Mouse (Mus musculus): ENCODE data around the gene Pappa2. TPM values are rescaled to one million over a fixed set of nuclear protein-coding genes. Genes with fewer than 3 reads are reported as not detected.

Gene Pappa2
- polyA plus RNA-seq, 1 experiment from 2014 or later: 1.8 TPM

DNA sequence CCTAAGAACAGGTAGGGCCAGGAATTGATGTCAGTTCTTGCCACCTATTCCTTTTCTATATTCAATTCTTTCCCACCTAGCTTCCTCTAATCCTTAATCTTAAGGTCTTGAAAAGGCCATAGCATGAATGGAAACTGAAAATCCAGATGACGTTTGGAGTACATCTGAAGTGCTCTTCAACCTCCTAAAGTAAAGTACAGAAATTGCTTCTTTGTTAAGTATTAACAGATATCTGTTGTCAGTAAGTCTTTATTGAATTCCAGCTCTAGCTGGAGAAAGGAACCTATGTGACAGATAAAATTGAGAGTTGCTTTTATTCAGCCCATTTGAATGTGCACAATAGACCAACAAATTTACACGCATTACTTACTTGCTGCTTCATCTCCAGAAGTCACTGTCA, 280.1 kb downstream of the Pappa2 start:
- Histone ChIP-seq H3K4me2 (no peak overlapping the region), H3K9me3 (no peaks in the 10 kb centered on the region), H3K9ac (replicated peaks) (no peak overlapping the region), H3K4me3 (replicated peaks) (no peak overlapping the region), H3K36me3 (no peaks in the 10 kb centered on the region), H3K27ac (no peak overlapping the region), H3K4me1 (replicated peaks) (no peaks in the 10 kb centered on the region), H3K27me3 (no peaks in the 10 kb centered on the region)
- no peak for ATAC-seq (ENCODE audit: insufficient number of reproducible peaks, insufficient read depth, low FRiP score, low TSS enrichment, low read depth)
- 82% methylated on average over 2 of the region's 2 CpGs for WGBS

DNA sequence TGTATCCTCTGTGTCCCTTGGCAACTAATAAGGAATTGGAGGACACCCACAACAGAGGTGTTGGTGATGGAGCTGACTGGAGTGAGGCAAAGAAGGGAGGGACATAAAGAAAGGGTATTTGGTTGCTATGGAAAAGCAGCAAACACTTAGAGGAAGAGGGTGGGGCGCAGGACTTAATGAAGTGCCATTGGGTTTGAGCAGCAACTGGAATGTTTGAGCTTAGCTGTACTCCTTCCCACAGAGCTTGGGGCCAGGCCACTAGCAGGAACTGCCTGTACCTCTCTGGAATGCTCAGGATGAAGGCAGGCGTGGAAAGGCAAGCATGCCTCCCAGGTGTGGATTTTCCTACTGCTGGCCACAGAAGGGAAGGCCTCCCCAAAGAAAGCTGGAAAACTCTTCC, 281.0 kb downstream of the Pappa2 start:
- Histone ChIP-seq H3K4me1 (replicated peaks) (no peaks in the 10 kb centered on the region), H3K27ac (no peak overlapping the region), H3K9ac (replicated peaks) (no peak overlapping the region), H3K27me3 (no peaks in the 10 kb centered on the region), H3K4me3 (replicated peaks) (no peak overlapping the region), H3K4me2 (no peak overlapping the region), H3K36me3 (no peaks in the 10 kb centered on the region), H3K9me3 (no peaks in the 10 kb centered on the region)
- ATAC-seq (ENCODE audit: insufficient number of reproducible peaks, insufficient read depth, low FRiP score, low TSS enrichment, low read depth): no peak
- 80% methylated on average over 2 of the region's 2 CpGs for WGBS

DNA sequence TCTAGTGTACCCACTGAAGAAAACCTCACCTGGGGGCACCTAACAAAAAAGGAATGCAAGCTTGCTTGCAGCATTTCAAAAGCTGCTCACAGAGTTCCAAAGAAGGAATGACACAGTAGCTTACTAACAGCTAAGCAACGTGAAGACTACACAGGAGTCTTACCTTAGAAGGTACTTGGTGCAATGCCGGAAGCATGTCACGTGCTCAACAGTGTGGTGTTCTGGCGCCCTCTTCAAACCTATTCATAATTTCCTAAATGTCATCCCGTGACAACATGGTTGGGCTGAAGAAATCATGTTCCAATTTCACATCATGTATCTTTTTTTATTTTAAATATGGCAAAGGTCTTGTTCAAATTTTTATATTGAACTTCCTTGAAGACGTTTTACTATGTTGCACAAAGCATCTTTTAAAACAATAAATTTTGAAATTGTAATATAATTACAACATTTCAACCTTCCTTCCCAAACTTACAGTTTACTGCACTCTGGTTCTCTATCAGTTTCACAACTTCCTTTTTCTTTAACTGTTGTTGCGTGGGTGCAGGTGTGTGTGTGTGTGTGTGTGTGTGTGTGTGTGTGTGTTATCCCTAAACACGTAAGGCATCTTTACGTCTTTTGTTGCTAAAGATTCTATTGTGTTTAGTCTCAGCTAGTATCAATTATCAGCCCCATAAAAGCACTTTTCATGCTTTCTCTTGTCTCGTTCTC, 282.3 kb downstream of the Pappa2 start:
- H3K9ac ChIP-seq (replicated peaks): no peak overlapping the region
- no peaks in the 10 kb centered on the region for H3K36me3 ChIP-seq
- WGBS: 89% methylated on average over 10 of the region's 10 CpGs
- H3K27me3 ChIP-seq: no peaks in the 10 kb centered on the region
- no peak overlapping the region for H3K4me2 ChIP-seq
- ATAC-seq (ENCODE audit: insufficient number of reproducible peaks, insufficient read depth, low FRiP score, low TSS enrichment, low read depth): no peak
- no peak overlapping the region for H3K27ac ChIP-seq
- no peak overlapping the region for H3K4me3 ChIP-seq (replicated peaks)
- no peaks in the 10 kb centered on the region for H3K9me3 ChIP-seq
- no peaks in the 10 kb centered on the region for H3K4me1 ChIP-seq (replicated peaks)

DNA sequence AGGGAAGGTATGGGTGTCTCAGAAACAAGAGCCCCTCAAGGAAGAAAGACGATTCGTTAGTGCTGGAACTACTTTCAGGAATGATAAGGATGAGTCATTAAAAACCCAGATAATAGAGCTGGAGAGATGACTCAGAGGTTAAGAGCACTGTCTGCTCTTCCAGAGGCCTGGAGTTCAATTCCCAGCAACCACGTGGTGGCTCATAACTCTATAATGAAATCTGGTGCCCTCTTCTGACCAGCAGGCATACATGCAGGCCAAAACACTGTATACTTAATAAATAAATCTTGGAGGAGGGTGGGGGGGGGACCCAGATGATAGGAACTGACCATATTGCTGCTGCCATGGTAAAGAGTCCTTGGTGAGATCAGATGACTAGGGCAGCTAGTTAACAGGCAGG, 282.9 kb downstream of the Pappa2 start:
- Histone ChIP-seq H3K9me3 (no peaks in the 10 kb centered on the region), H3K36me3 (no peaks in the 10 kb centered on the region), H3K4me1 (replicated peaks) (no peaks in the 10 kb centered on the region), H3K4me2 (no peak overlapping the region), H3K9ac (replicated peaks) (no peak overlapping the region), H3K4me3 (replicated peaks) (no peak overlapping the region), H3K27me3 (no peaks in the 10 kb centered on the region), H3K27ac (no peak overlapping the region)
- 78% methylated on average over 3 of the region's 3 CpGs for WGBS
- no peak for ATAC-seq (ENCODE audit: insufficient number of reproducible peaks, insufficient read depth, low FRiP score, low TSS enrichment, low read depth)

DNA sequence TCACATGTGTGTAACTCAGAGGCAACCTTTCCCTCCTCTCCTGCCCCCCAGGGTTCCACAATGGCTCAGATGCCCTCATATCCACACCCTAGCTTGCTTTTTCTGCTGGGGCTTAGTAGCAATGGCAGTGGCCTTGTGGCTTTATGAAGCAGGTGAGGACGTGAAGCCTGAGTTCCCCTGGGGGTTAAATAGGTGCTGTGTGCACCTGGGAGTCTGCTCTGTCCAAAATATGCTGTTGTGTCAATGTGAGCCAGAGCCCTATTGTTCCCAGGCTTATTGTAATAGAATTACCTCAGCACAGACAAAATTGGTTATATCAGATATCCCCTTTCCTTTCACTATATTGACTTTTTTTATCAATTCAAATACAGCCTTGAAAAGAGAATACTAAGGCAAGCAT, 292.6 kb downstream of the Pappa2 start:
- H3K4me2 ChIP-seq: no peak overlapping the region
- no peaks in the 10 kb centered on the region for H3K27me3 ChIP-seq
- no peak overlapping the region for H3K27ac ChIP-seq
- H3K9ac ChIP-seq (replicated peaks): no peak overlapping the region
- H3K9me3 ChIP-seq: no peaks in the 10 kb centered on the region
- no peaks in the 10 kb centered on the region for H3K36me3 ChIP-seq
- ATAC-seq (ENCODE audit: insufficient number of reproducible peaks, insufficient read depth, low FRiP score, low TSS enrichment, low read depth): no peak
- H3K4me1 ChIP-seq (replicated peaks): no peaks in the 10 kb centered on the region
- 48% methylated on average over 1 of the region's 1 CpGs for WGBS
- H3K4me3 ChIP-seq (replicated peaks): no peak overlapping the region

DNA sequence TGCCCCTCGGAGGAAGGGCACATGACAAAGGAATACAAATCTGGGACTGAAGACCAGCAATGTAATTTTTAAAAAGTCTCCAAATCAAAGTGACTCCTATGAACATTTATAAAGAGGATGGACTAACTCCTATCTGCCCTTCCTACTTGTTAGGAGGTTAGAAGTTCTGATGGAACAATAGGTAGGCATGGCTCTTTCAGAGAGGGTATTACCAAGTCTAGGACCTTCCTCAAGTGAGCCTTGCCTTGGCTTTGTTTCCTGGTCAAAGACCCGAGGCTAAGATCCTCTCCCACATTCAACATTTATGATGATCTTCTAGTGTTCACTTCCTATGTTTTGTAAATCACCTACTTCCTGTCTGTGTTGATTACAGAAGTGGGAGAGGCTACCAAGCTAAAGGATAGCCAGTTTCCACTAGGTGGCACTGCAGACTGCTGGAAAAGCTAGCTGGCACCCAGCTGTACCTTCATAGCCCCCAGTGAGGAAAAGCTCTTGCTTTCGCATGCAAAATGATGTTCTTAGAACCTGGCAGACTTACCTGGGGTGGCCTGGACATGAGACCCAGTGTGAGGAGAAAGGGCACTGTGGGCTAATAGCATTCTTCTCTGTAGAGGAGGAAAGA, 310.2 kb downstream of the Pappa2 start:
- Histone ChIP-seq H3K9me3 (no peaks in the 10 kb centered on the region), H3K27ac (no peak overlapping the region), H3K27me3 (0 out of 2 replicates have a peak, but pooled peaks cover 3% of the 10 kb centered on the region), H3K36me3 (no peaks in the 10 kb centered on the region), H3K4me3 (replicated peaks) (no peak overlapping the region), H3K4me2 (no peak overlapping the region), H3K4me1 (replicated peaks) (no peaks in the 10 kb centered on the region), H3K9ac (replicated peaks) (no peak overlapping the region)
- no peak; the same call in 1 of the 2 replicates for ATAC-seq (ENCODE audit: insufficient number of reproducible peaks, insufficient read depth, low FRiP score, low TSS enrichment, low read depth)
- 39% methylated on average over 3 of the region's 3 CpGs for WGBS

DNA sequence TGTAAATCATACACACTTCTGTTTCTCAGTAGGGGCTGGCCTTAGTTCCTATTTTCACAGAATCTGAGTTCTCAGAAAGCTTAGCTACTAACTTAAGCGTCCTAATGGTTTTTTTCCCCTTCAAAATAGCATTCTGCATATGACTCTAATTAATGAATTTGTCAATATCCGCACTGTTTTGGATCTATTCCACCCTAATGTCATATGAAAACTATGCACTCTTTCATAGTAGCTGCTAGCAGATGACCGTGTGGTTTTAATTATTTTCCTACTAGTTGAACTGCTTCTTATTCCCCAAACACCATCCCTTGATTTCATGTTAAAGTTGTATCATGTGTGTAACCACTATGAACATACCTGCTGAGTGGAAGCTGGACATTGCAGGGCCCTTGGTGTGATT, 314.3 kb downstream of the Pappa2 start:
- no peaks in the 10 kb centered on the region for H3K4me1 ChIP-seq (replicated peaks)
- no peaks in the 10 kb centered on the region for H3K36me3 ChIP-seq
- no peak overlapping the region for H3K4me3 ChIP-seq (replicated peaks)
- no peak overlapping the region for H3K27ac ChIP-seq
- no peak overlapping the region for H3K9ac ChIP-seq (replicated peaks)
- 57% methylated on average over 3 of the region's 3 CpGs for WGBS
- H3K4me2 ChIP-seq: no peak overlapping the region
- ATAC-seq (ENCODE audit: insufficient number of reproducible peaks, insufficient read depth, low FRiP score, low TSS enrichment, low read depth): no peak
- H3K9me3 ChIP-seq: no peaks in the 10 kb centered on the region
- no peaks in the 10 kb centered on the region; the same call in 1 of the 2 replicates for H3K27me3 ChIP-seq
